Mouse (Mus musculus) layer of hippocampus, postnatal 14 days (tissue): Measurements from ENCODE around the gene Naa16. TPM values are rescaled to one million over a fixed set of nuclear protein-coding genes. Genes with fewer than 3 reads are reported as not detected.

ENCODE experiments used
- DNase-seq, 2 experiments: peaks; one replicate each; pipeline ENCODE4 v3.0.0; 2021 to 2022; ENCODE audit warnings: low spot score in 2 of 2, mixed read lengths in 1 of 2
- total RNA-seq, 2 experiments: library from RNA; stranded (reverse); gene quantifications; 2 replicates each; pipeline ENCODE4 v1.2.3; 2021

Gene Naa16
- total RNA-seq, 2 experiments from 2014 or later: 10.1 to 11.9 TPM

DNA sequence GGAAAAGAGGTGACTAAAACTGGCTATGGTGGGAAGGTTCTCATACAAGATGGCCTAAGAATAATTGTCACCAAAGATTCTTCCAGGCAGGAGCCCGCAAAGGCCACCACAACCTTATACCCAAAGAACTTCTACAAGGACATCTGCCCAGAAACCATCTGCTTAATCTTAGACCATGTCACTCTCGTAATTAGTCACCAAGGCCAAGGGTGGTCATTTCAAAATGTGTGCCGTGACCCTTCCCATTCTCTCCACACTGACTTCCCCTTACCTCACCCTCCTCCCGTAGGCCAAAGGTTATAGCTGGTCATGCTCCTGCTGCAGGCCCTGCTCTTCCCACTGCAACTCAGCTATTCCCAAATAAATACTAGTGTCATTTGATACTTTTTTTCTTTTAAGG lies 111.7 kb downstream of the Naa16 start:
- no peak for DNase-seq

DNA sequence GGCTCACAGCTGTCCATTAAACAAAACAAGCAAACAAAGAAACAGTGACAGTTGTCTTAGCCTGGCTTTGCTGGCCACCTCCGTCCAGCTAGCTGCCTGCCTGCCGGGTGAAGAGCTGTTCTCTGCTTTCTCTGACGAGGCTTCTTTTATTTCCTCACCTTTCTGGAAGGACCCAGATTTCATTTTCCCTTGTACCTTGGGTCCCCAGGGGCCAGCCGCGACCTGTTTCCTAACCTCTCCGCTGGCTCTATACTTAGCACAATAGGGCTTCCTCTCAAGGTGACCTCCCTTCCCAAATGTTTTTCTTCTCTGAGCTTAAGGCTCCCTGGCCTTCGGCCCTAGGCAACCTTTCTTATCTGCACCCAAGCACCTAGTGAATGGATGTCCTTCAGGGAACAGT lies 112.7 kb downstream of the Naa16 start:
- DNase-seq: no peak

DNA sequence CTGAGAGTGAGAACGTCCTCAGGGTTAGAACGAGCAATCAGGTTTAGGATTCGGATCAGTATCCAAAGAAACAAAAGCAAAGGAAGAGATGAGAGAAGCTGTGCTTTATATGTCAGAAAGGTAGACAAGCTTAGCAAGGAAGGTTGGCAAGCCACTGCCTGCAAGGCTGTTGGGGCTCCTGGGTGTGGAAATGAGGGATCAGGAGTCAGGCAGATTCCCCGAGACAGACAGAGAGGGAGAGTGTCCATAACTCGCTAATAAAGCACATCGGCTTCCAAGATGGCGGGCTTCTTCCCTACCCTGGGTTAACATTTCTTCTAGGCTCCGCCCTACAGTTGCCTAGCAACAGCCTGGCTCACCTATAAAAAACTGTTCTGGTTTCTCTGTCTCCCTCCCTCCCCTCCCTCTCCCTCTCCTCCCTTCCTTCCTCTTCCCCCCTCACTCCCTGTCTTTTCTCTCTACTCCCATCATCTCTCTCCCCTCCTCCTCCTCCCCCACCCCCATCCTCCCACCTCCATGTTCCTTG lies 114.6 kb downstream of the Naa16 start:
- no peak for DNase-seq

DNA sequence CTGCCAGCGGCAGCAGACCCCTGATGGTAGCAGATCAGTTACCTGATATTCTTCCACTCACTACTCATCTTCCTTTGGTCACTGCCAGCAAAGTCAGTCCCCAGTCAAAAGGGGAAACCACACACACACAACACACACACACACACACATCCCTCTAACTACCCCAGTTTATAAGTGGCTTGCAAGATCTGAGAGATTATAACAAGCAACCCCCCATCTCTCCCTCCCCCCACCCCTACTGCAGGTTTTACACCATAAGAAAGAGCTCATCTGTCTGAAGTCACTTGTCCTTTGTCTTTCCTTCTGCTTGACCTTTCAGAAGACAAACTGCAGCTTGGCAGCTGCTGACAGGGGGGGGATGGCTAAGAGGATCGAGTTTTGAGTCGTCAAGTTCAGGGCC lies 115.1 kb downstream of the Naa16 start:
- DNase-seq: no peak

Other genes starting within 250 kb of the Naa16 start
- gene Zfp957, start 143.4 kb downstream of the Naa16 start, total RNA-seq: not detected
- gene Rgcc, start 89.1 kb downstream of the Naa16 start, total RNA-seq: 10 to 100 TPM; 38.5 to 49.0 TPM
- gene Mtrf1, start 7.0 kb upstream of the Naa16 start, total RNA-seq: 1 to 10 TPM; 4.8 to 5.7 TPM
- gene Kbtbd7, start 35.7 kb upstream of the Naa16 start, total RNA-seq: 10 to 100 TPM; 38.0 to 40.3 TPM
- gene Kbtbd6, start 61.1 kb upstream of the Naa16 start, total RNA-seq: 1 to 10 TPM in 1 of 2 experiments, under 1 TPM in 1; 0.86 to 1.5 TPM
- 1 to 10 TPM; 6.0 to 6.3 TPM for gene Elf1, start 90.4 kb upstream of the Naa16 start, total RNA-seq
- gene Wbp4, start 90.7 kb upstream of the Naa16 start, total RNA-seq: 10 to 100 TPM; 44.0 to 47.7 TPM
- gene Sugt1, start 196.9 kb upstream of the Naa16 start, total RNA-seq: 10 to 100 TPM; 87.2 to 89.7 TPM